Mouse (Mus musculus) embryonic facial prominence, embryonic 12.5 days (tissue): ENCODE measurements around the gene Fads1. TPM values are rescaled to one million over a fixed set of nuclear protein-coding genes. Genes with fewer than 3 reads are reported as not detected.
"Not testable (repeated sequence)": the region's sequence is repeated elsewhere in the genome, so short reads cannot be mapped to it uniquely, and the experiment has no call there.

Experiments
- ATAC-seq: fragments of 200-750 bp; cut with Nextera tagmentation; 2 replicates; pipeline ENCODE4 v1.8.0; 2017; ENCODE audit not compliant: insufficient number of reproducible peaks, insufficient read depth, low FRiP score, low TSS enrichment
- H3K27ac ChIP-seq: fragments of 300-500 bp; sonication (generic); 2 replicates; pipeline ENCODE4 v1.5.1; 2016; ENCODE audit warnings: mild to moderate bottlenecking
- H3K27me3 ChIP-seq: fragments of 300-500 bp; sonication (generic); 2 replicates; pipeline ENCODE4 v1.6.1; 2016; ENCODE audit warnings: mild to moderate bottlenecking, moderate library complexity
- H3K36me3 ChIP-seq: fragments of 300-500 bp; sonication (generic); 2 replicates; pipeline ENCODE4 v1.6.1; 2016; ENCODE audit warnings: mild to moderate bottlenecking
- H3K4me1 ChIP-seq: fragments of 300-500 bp; sonication (generic); 2 replicates; pipeline ENCODE4 v1.6.1; 2016
- H3K4me2 ChIP-seq: fragments of 300-500 bp; sonication (generic); replicated peaks from 2 replicates; pipeline ENCODE4 v1.6.1; 2016; ENCODE audit warnings: mild to moderate bottlenecking, moderate library complexity
- H3K4me3 ChIP-seq: fragments of 300-500 bp; sonication (generic); 2 replicates; pipeline ENCODE4 v1.5.1; 2016; ENCODE audit warnings: mild to moderate bottlenecking
- H3K9ac ChIP-seq: fragments of 300-500 bp; sonication (generic); 2 replicates; pipeline ENCODE4 v1.6.1; 2016; ENCODE audit warnings: mild to moderate bottlenecking, moderate library complexity
- H3K9me3 ChIP-seq: fragments of 300-500 bp; sonication (generic); 2 replicates; pipeline ENCODE4 v1.6.1; 2016; ENCODE audit warnings: mild to moderate bottlenecking, moderate library complexity
- WGBS: fragments of 180-500 bp; shearing (Covaris S2); methylation state at CpG from one replicate; pipeline ENCODE4 v1.1.7; 2016; 5-methylcytosine and 5-hydroxymethylcytosine counted together
- polyA plus RNA-seq: library from polyadenylated mRNA; unstranded; fragments of >200 nt; fragmentation: Nextera tagmentation; extraction: Ambion mirVana; gene quantifications from 2 replicates; pipeline ENCODE4 v1.2.1, GENCODE M21; 2016

Gene Fads1
- polyA plus RNA-seq, 1 experiment from 2014 or later: 144 TPM

- Histone ChIP-seq H3K36me3 (no peaks in the 10 kb centered on the region), H3K9me3 (no peaks in the 10 kb centered on the region), H3K9ac (no peak overlapping the region), H3K27ac (no peak overlapping the region), H3K4me3 (no peak overlapping the region), H3K4me2 (no peak overlapping the region), H3K27me3 (no peaks in the 10 kb centered on the region), H3K4me1 (no peaks in the 10 kb centered on the region)
- WGBS: 87% methylated on average over 3 of the region's 3 CpGs
- ATAC-seq: no peak
Observed at GRCm38 (mm10) chr19:10168441-10168840, 14.2 kb upstream of the Fads1 start.

- no peak for ATAC-seq
- Histone ChIP-seq H3K4me1 (no peaks in the 10 kb centered on the region), H3K4me3 (no peak overlapping the region), H3K36me3 (no peaks in the 10 kb centered on the region), H3K27me3 (no peaks in the 10 kb centered on the region), H3K4me2 (no peak overlapping the region), H3K9me3 (no peaks in the 10 kb centered on the region), H3K27ac (no peak overlapping the region), H3K9ac (no peak overlapping the region)
Observed at GRCm38 (mm10) chr19:10169179-10169578, 13.5 kb upstream of the Fads1 start.

GRCm38 (mm10) chr19:10169692-10170330, 12.9 kb upstream of the Fads1 start:
- not testable (repeated sequence) for H3K9ac ChIP-seq, H3K36me3 ChIP-seq, H3K4me1 ChIP-seq, ATAC-seq, H3K27me3 ChIP-seq, H3K4me2 ChIP-seq, H3K27ac ChIP-seq, H3K9me3 ChIP-seq, H3K4me3 ChIP-seq
- WGBS: 84% methylated on average over 3 of the region's 3 CpGs

GRCm38 (mm10) chr19:10170466-10170865, 12.2 kb upstream of the Fads1 start:
- H3K4me1 ChIP-seq: no peaks in the 10 kb centered on the region
- no peak overlapping the region for H3K4me3 ChIP-seq
- H3K27me3 ChIP-seq: no peaks in the 10 kb centered on the region
- WGBS: 14% methylated on average over 1 of the region's 1 CpGs
- ATAC-seq: no peak
- no peak overlapping the region for H3K4me2 ChIP-seq
- no peaks in the 10 kb centered on the region for H3K9me3 ChIP-seq
- no peak overlapping the region for H3K9ac ChIP-seq
- no peaks in the 10 kb centered on the region for H3K36me3 ChIP-seq
- no peak overlapping the region for H3K27ac ChIP-seq

- WGBS: 82% methylated on average over 7 of the region's 7 CpGs
- no peak overlapping the region for H3K4me3 ChIP-seq
- no peaks in the 10 kb centered on the region for H3K9me3 ChIP-seq
- no peaks in the 10 kb centered on the region for H3K27me3 ChIP-seq
- H3K36me3 ChIP-seq: no peaks in the 10 kb centered on the region
- no peak overlapping the region for H3K9ac ChIP-seq
- H3K4me2 ChIP-seq: no peak overlapping the region
- H3K4me1 ChIP-seq: no peaks in the 10 kb centered on the region
- ATAC-seq: no peak
- H3K27ac ChIP-seq: no peak overlapping the region
Observed at GRCm38 (mm10) chr19:10171359-10171758, 11.3 kb upstream of the Fads1 start.

GRCm38 (mm10) chr19:10171846-10172245, 10.8 kb upstream of the Fads1 start:
- Histone ChIP-seq H3K36me3 (no peaks in the 10 kb centered on the region), H3K9me3 (no peaks in the 10 kb centered on the region), H3K27me3 (no peaks in the 10 kb centered on the region), H3K4me3 (no peak overlapping the region), H3K4me1 (no peaks in the 10 kb centered on the region), H3K4me2 (no peak overlapping the region), H3K27ac (no peak overlapping the region), H3K9ac (no peak overlapping the region)
- no peak for ATAC-seq

GRCm38 (mm10) chr19:10173116-10173718, 9.5 kb upstream of the Fads1 start:
- Histone ChIP-seq H3K4me3 (no peak overlapping the region), H3K4me1 (no peaks in the 10 kb centered on the region), H3K9me3 (no peaks in the 10 kb centered on the region), H3K27me3 (no peaks in the 10 kb centered on the region), H3K36me3 (no peaks in the 10 kb centered on the region), H3K4me2 (no peak overlapping the region), H3K9ac (no peak overlapping the region), H3K27ac (no peak overlapping the region)
- 84% methylated on average over 5 of the region's 5 CpGs for WGBS
- no peak for ATAC-seq

- H3K36me3 ChIP-seq: no peaks in the 10 kb centered on the region
- no peak overlapping the region for H3K9ac ChIP-seq
- no peaks in the 10 kb centered on the region for H3K9me3 ChIP-seq
- no peak overlapping the region for H3K4me3 ChIP-seq
- ATAC-seq: no peak
- 87% methylated on average over 7 of the region's 7 CpGs for WGBS
- H3K4me2 ChIP-seq: no peak overlapping the region
- no peaks in the 10 kb centered on the region for H3K27me3 ChIP-seq
- H3K4me1 ChIP-seq: no peaks in the 10 kb centered on the region
- no peak overlapping the region for H3K27ac ChIP-seq
Observed at GRCm38 (mm10) chr19:10173844-10174539, 8.7 kb upstream of the Fads1 start.

GRCm38 (mm10) chr19:10174956-10175355, 7.7 kb upstream of the Fads1 start:
- no peaks in the 10 kb centered on the region for H3K4me1 ChIP-seq

GRCm38 (mm10) chr19:10176477-10176876, 6.2 kb upstream of the Fads1 start:
- 74% methylated on average over 1 of the region's 1 CpGs for WGBS
- Histone ChIP-seq H3K9ac (no peak overlapping the region), H3K4me2 (no peak overlapping the region), H3K27ac (no peak overlapping the region), H3K4me3 (no peak overlapping the region), H3K27me3 (no peaks in the 10 kb centered on the region), H3K9me3 (no peaks in the 10 kb centered on the region), H3K4me1 (no peaks in the 10 kb centered on the region), H3K36me3 (no peaks in the 10 kb centered on the region)
- no peak for ATAC-seq

More at GRCm38 (mm10) chr19:10174956-10175355, 7.7 kb upstream of the Fads1 start:
- Histone ChIP-seq H3K9me3 (no peaks in the 10 kb centered on the region), H3K4me3 (no peak overlapping the region), H3K4me2 (no peak overlapping the region), H3K27me3 (no peaks in the 10 kb centered on the region), H3K9ac (no peak overlapping the region), H3K36me3 (no peaks in the 10 kb centered on the region), H3K27ac (no peak overlapping the region)
- 72% methylated on average over 4 of the region's 4 CpGs for WGBS
- ATAC-seq: no peak

- 70% methylated on average over 7 of the region's 7 CpGs for WGBS
- H3K4me3 ChIP-seq: no peak overlapping the region
Observed at GRCm38 (mm10) chr19:10176941-10177372, 5.7 kb upstream of the Fads1 start.

GRCm38 (mm10) chr19:10181225-10181624, 1.5 kb upstream of the Fads1 start:
- H3K9ac ChIP-seq: no peak overlapping the region
- H3K9me3 ChIP-seq: no peaks in the 10 kb centered on the region
- no peak for ATAC-seq
- no peaks in the 10 kb centered on the region for H3K27me3 ChIP-seq
- no peak overlapping the region for H3K4me3 ChIP-seq
- peaks cover 17% of the 10 kb centered on the region for H3K36me3 ChIP-seq
- H3K4me2 ChIP-seq: no peak overlapping the region
- peaks cover 24% of the 10 kb centered on the region for H3K4me1 ChIP-seq
- WGBS: 92% methylated on average over 7 of the region's 7 CpGs
- H3K27ac ChIP-seq: no peak overlapping the region

More at GRCm38 (mm10) chr19:10176941-10177372, 5.7 kb upstream of the Fads1 start:
- Histone ChIP-seq H3K27ac (no peak overlapping the region), H3K9ac (no peak overlapping the region), H3K4me1 (no peaks in the 10 kb centered on the region), H3K27me3 (no peaks in the 10 kb centered on the region), H3K36me3 (no peaks in the 10 kb centered on the region), H3K4me2 (no peak overlapping the region), H3K9me3 (no peaks in the 10 kb centered on the region)
- ATAC-seq: no peak
